Mouse (Mus musculus) intestine, embryonic 16.5 days (tissue): ENCODE results near the gene Abca3. TPM values are rescaled to one million over a fixed set of nuclear protein-coding genes. Genes with fewer than 3 reads are reported as not detected.
"Not testable (repeated sequence)": the region's sequence is repeated elsewhere in the genome, so short reads cannot be mapped to it uniquely, and the experiment has no call there.

Source experiments
- ATAC-seq: fragments of 200-750 bp; cut with Nextera tagmentation; 2 replicates; pipeline ENCODE4 v1.8.0; 2017; ENCODE audit warnings: moderate TSS enrichment, moderate library complexity
- H3K27ac ChIP-seq: fragments of 300-500 bp; sonication (generic); 2 replicates; pipeline ENCODE4 v1.5.1; 2014; ENCODE audit warnings: mild to moderate bottlenecking, low read length
- H3K27me3 ChIP-seq: fragments of 300-500 bp; sonication (generic); replicated peaks from 2 replicates; pipeline ENCODE4 v1.6.1; 2014; ENCODE audit warnings: low read length, control low read depth, mixed read lengths; ENCODE audit not compliant: control insufficient read depth, insufficient read depth
- H3K36me3 ChIP-seq: fragments of 300-500 bp; sonication (generic); 2 replicates; pipeline ENCODE4 v1.6.1; 2014; ENCODE audit warnings: low read length, control low read depth; ENCODE audit not compliant: control insufficient read depth, insufficient read depth
- H3K4me1 ChIP-seq: fragments of 300-500 bp; sonication (generic); 2 replicates; pipeline ENCODE4 v1.6.1; 2014; ENCODE audit warnings: low read length, control low read depth, mixed read lengths; ENCODE audit not compliant: control insufficient read depth, insufficient read depth
- H3K4me2 ChIP-seq: fragments of 300-500 bp; sonication (generic); 2 replicates; pipeline ENCODE4 v1.6.1; 2014; ENCODE audit warnings: low read depth, low read length, control low read depth
- H3K4me3 ChIP-seq: fragments of 300-500 bp; sonication (generic); 2 replicates; pipeline ENCODE4 v1.5.1; 2014; ENCODE audit warnings: mild to moderate bottlenecking, low read length
- H3K9ac ChIP-seq: fragments of 300-500 bp; sonication (generic); 2 replicates; pipeline ENCODE4 v1.6.1; 2014; ENCODE audit warnings: low read depth, low read length
- H3K9me3 ChIP-seq: fragments of 300-500 bp; sonication (generic); 2 replicates; pipeline ENCODE4 v1.6.1; 2016; ENCODE audit warnings: low read length, control low read depth; ENCODE audit not compliant: control insufficient read depth
- WGBS: fragments of 180-500 bp; shearing (Covaris S2); extraction: QIAGEN DNeasy Blood & Tissue Kit; methylation state at CpG from one replicate; pipeline ENCODE4 v1.1.7; 2014; 5-methylcytosine and 5-hydroxymethylcytosine counted together
- polyA plus RNA-seq: library from polyadenylated mRNA; unstranded; fragments of >200 nt; fragmentation: Nextera tagmentation; extraction: Ambion mirVana; gene quantifications from 2 replicates; pipeline ENCODE4 v1.2.1, GENCODE M21; 2015

Abca3 gene
- polyA plus RNA-seq, 1 experiment from 2014 or later, result 9.6 TPM

GRCm38 (mm10) chr17:24425326-24425725 lies 73.6 kb downstream of the Abca3 start:
- H3K4me3 ChIP-seq, H3K9me3 ChIP-seq, H3K27ac ChIP-seq, H3K4me2 ChIP-seq, H3K9ac ChIP-seq, ATAC-seq, H3K27me3 ChIP-seq: not testable (repeated sequence)
- 0 out of 2 replicates have a peak, but pooled peaks cover 11% of the 10 kb centered on the region for H3K4me1 ChIP-seq
- WGBS, result 89% methylated on average over 5 of the region's 8 CpGs
- H3K36me3 ChIP-seq, result peaks cover 21% of the 10 kb centered on the region

- no peak overlapping the region for H3K4me3 ChIP-seq
- no peak overlapping the region for H3K9ac ChIP-seq
- H3K27me3 ChIP-seq, result no peaks in the 10 kb centered on the region
- no peaks in the 10 kb centered on the region for H3K9me3 ChIP-seq
- 0 out of 2 replicates have a peak, but pooled peaks cover 11% of the 10 kb centered on the region for H3K4me1 ChIP-seq
- peak; percentile 1; the same call in 1 of the 2 replicates for ATAC-seq
- peak overlapping the region; percentile 98 for H3K27ac ChIP-seq
- H3K36me3 ChIP-seq, result peaks cover 19% of the 10 kb centered on the region
- H3K4me2 ChIP-seq, result peak overlapping the region; percentile 59; the same call in 1 of the 2 replicates
- WGBS, result 82% methylated on average over 7 of the region's 7 CpGs
These were observed 74.2 kb downstream of the Abca3 start for GRCm38 (mm10) chr17:24425905-24426304.

- peak within 1 kb of the TSS; percentile 98 for H3K27ac ChIP-seq
- H3K4me3 ChIP-seq, result peak within 1 kb of the TSS; percentile 85
- H3K4me1 ChIP-seq, result 0 out of 2 replicates have a peak, but pooled peaks cover 11% of the 10 kb centered on the region
- H3K4me2 ChIP-seq, result peak within 1 kb of the TSS; percentile 59
- peaks cover 17% of the 10 kb centered on the region for H3K36me3 ChIP-seq
- no peaks in the 10 kb centered on the region for H3K27me3 ChIP-seq
- peak within 1 kb of the TSS; percentile 97 for H3K9ac ChIP-seq
- peak; percentile 98 for ATAC-seq
- H3K9me3 ChIP-seq, result no peaks in the 10 kb centered on the region
- WGBS, result 0% methylated on average over 48 of the region's 48 CpGs
These were observed 74.9 kb downstream of the Abca3 start, which contains the start of gene Eci1 for GRCm38 (mm10) chr17:24426471-24427169. Gene Eci1, plus strand, starts transcription at chr17:24426641.

- WGBS, result 3% methylated on average over 8 of the region's 8 CpGs
- H3K9ac ChIP-seq, result peak overlapping the region; percentile 97
- 0 out of 2 replicates have a peak, but pooled peaks have one; percentile 21 for ATAC-seq
- H3K36me3 ChIP-seq, result peaks cover 17% of the 10 kb centered on the region
- H3K4me2 ChIP-seq, result peak overlapping the region; percentile 59
- H3K4me3 ChIP-seq, result peak overlapping the region; percentile 85
- peak overlapping the region; percentile 98 for H3K27ac ChIP-seq
- 0 out of 2 replicates have a peak, but pooled peaks cover 11% of the 10 kb centered on the region for H3K4me1 ChIP-seq
- no peaks in the 10 kb centered on the region for H3K27me3 ChIP-seq
- H3K9me3 ChIP-seq, result no peaks in the 10 kb centered on the region
These were observed 75.4 kb downstream of the Abca3 start for GRCm38 (mm10) chr17:24427170-24427557.

GRCm38 (mm10) chr17:24429201-24429983 lies 77.6 kb downstream of the Abca3 start:
- Histone ChIP-seq H3K4me1 (0 out of 2 replicates have a peak, but pooled peaks cover 11% of the 10 kb centered on the region), H3K4me2 (no peak overlapping the region), H3K9ac (no peak overlapping the region), H3K27me3 (no peaks in the 10 kb centered on the region), H3K27ac (no peak overlapping the region), H3K4me3 (no peak overlapping the region), H3K36me3 (peaks cover 6% of the 10 kb centered on the region), H3K9me3 (no peaks in the 10 kb centered on the region)
- ATAC-seq, result no peak
- WGBS, result 79% methylated on average over 14 of the region's 14 CpGs

- no peaks in the 10 kb centered on the region for H3K9me3 ChIP-seq
- H3K9ac ChIP-seq, result no peak overlapping the region
- 0 out of 2 replicates have a peak, but pooled peaks have one; percentile 11 for ATAC-seq
- H3K4me1 ChIP-seq, result no peaks in the 10 kb centered on the region
- peaks cover 22% of the 10 kb centered on the region for H3K36me3 ChIP-seq
- no peak overlapping the region for H3K4me3 ChIP-seq
- 71% methylated on average over 5 of the region's 5 CpGs for WGBS
- H3K27ac ChIP-seq, result no peak overlapping the region
- H3K4me2 ChIP-seq, result no peak overlapping the region
- no peaks in the 10 kb centered on the region for H3K27me3 ChIP-seq
These were observed 85.3 kb downstream of the Abca3 start for GRCm38 (mm10) chr17:24437016-24437415.

GRCm38 (mm10) chr17:24440377-24440776 lies 88.6 kb downstream of the Abca3 start:
- no peak overlapping the region for H3K9ac ChIP-seq
- H3K27ac ChIP-seq, result no peak overlapping the region
- H3K4me3 ChIP-seq, result no peak overlapping the region
- H3K27me3 ChIP-seq, result no peaks in the 10 kb centered on the region
- WGBS, result 87% methylated on average over 8 of the region's 8 CpGs
- no peak for ATAC-seq
- peaks cover 29% of the 10 kb centered on the region for H3K36me3 ChIP-seq
- no peak overlapping the region for H3K4me2 ChIP-seq
- H3K9me3 ChIP-seq, result no peaks in the 10 kb centered on the region
- H3K4me1 ChIP-seq, result no peaks in the 10 kb centered on the region

GRCm38 (mm10) chr17:24441148-24441547 lies 89.4 kb downstream of the Abca3 start:
- WGBS, result 33% methylated on average over 2 of the region's 2 CpGs
- Histone ChIP-seq H3K27me3 (no peaks in the 10 kb centered on the region), H3K4me2 (no peak overlapping the region), H3K27ac (no peak overlapping the region), H3K9me3 (no peaks in the 10 kb centered on the region), H3K36me3 (peaks cover 31% of the 10 kb centered on the region), H3K4me1 (no peaks in the 10 kb centered on the region), H3K9ac (no peak overlapping the region), H3K4me3 (no peak overlapping the region)
- ATAC-seq, result no peak

- Histone ChIP-seq H3K9me3 (no peaks in the 10 kb centered on the region), H3K4me2 (no peak overlapping the region), H3K9ac (no peak overlapping the region), H3K4me1 (no peaks in the 10 kb centered on the region), H3K4me3 (no peak overlapping the region), H3K27ac (no peak overlapping the region), H3K36me3 (peaks cover 36% of the 10 kb centered on the region), H3K27me3 (no peaks in the 10 kb centered on the region)
- ATAC-seq, result peak; percentile 29
- WGBS, result 80% methylated on average over 14 of the region's 14 CpGs
These were observed 90.4 kb downstream of the Abca3 start for GRCm38 (mm10) chr17:24442107-24442506.
